Mouse (Mus musculus) frontal cortex, adult 2 months (tissue): ENCODE measurements at regions not wholly inside any gene's neighbourhood (a gene's known extent, or its start where the extent isn't known, plus 50 kb on each side); places are given as distances from the start of the nearest gene placed in this dataset.
"Not testable (repeated sequence)": the region's sequence is repeated elsewhere in the genome, so short reads cannot be mapped to it uniquely, and the experiment has no call there.

Source experiments
- DNase-seq, 2 experiments: peaks; one replicate each; pipeline ENCODE4 v3.0.0; 2022; ENCODE audit warnings: low spot score in 1 of 2; ENCODE audit errors: extremely low spot score in 1 of 2

DNA sequence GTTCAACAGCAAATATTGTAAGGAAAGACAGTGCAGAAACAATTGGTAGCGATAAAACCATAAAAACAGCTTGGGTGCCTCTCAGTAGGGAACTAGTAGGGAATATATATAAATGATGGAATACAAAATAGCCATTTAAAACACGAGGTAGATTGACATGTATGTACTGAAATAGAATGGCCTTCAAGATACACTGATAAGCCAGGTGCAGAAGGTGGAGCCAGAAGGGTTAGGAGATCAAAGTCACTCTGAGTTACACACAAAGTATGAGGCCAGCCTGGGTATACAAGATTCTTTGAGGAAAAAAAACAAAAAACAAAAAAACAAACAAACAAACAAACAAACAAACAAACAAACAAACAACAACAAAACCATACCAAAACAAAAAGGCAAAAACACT lies 1692.9 kb upstream of the 5930422O12Rik start:
- DNase-seq, result no peak

- DNase-seq, result not testable (repeated sequence)
These were observed 1691.2 kb upstream of the 5930422O12Rik start for GRCm38 (mm10) chr8:31737314-31737713.

DNA sequence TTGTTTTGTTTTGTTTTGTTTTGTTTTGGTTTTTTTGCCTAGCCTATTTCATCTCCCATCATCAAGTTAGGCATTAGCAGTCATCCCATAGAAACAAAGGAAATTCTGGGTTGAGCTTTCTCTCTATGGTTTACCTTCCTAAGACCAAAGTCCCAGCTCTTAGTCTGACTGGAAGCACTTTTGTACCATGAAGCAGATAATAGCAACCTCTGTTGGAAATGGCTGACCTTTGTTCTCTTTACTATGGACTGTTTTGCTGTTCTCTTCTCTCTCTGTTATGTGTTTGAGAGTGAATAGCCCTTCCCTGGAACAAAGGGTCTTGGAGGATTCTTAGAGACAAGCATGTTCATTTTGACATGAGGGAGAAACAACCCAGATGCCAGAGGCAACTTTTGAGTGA lies 1681.7 kb upstream of the 5930422O12Rik start:
- DNase-seq, result no peak

DNA sequence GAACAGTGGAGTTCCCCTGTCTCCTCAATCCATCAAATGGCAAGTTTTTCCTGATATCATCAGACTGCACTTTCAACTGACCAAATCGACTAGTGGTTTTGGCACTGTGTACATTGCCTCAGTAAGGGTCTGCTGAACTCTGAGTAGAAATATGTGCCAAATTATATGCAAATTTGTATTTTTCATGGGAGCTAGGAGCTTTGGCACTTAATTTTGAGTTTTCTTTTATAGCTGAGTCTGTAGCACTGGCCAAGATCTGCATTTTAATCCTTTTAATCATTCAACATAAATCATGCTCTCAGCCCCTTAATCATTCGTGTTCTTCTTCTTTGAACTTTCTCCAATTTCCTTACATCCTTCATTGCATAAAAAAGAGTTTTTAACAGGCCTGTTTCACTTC lies 1678.5 kb upstream of the 5930422O12Rik start:
- no peak for DNase-seq

GRCm38 (mm10) chr8:31750482-31751126 lies 1677.9 kb upstream of the 5930422O12Rik start:
- no peak for DNase-seq

DNA sequence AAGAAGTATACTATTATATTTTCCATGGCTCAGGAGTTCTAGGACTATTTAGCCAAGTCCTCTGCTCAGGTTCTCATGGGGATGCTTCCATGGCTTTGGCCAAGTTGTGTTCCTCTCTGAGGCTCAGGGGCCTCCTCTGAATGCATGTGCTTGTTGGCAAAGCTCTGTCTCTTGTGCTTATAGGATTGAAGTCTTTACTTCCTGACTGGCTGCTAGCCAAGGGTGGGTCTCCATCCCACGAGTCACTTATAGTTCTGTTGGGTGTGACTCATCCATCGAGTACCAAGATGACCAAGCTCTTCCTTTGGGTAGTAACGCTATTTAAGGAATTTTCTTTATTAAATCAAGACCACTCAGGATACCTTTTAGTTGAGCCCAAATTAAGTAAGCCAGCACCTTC lies 1672.8 kb upstream of the 5930422O12Rik start:
- no peak for DNase-seq

DNA sequence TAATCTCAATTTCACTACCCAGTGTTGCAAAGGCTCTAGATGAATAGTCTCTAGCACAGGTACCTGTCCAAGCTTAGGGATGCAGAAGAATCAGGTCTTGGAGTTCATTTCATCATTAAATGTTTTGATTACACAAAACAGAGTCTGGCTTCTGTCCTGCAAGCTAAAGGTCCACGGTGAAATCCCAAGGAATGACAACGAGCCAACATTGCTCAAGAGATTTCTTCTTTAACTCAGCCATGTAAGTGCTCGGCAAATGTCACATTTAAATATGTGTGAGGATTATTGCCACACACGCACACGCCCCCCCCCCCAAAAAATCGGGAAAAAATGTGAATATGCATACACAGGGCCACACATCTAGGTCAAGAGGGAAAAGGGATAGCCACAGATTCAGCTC lies 1666.4 kb upstream of the 5930422O12Rik start:
- DNase-seq, result no peak
